In the genomic region with DNA sequence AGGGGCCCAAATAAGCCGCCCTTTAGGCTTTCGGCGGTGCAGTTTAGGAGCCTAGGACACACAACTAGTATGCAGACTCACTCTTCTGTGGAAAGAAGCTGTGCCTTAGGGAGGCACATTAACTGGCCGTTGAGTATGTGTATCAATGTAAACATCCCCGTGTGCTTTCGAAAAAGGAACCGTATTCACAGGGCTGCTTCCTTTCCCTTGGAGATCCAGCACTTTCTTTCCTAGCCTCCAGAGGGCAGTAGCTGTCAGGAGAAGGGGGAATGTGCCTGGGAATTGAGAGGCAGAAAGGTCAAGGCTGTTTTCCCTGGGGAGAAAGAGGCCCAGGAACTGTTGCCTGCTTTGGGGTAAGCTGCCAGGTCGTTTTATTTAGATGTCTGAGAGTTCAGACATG, we compare ENCODE assay signal across 7 mouse cellular contexts. TPM values are rescaled to one million over a fixed set of nuclear protein-coding genes. Genes with fewer than 3 reads are reported as not detected.
DNase-seq lines count a peak whose midpoint lies in the region; ATAC-seq and TF ChIP-seq lines count a peak whose summit lies in the region.

No protein-coding gene starts in this region.

- no peak overlapping the region for H3K27ac ChIP-seq in bone marrow macrophage, adult 2 months (ENCODE audit: insufficient read depth, low read depth, low read length)
- H3K27ac ChIP-seq in embryonic facial prominence, embryonic 15.5 days (replicated peaks): peak overlapping the region; percentile 55; the same call in 1 of the 2 replicates
- H3K27ac ChIP-seq in lung, embryonic 15.5 days: peak overlapping the region; percentile 98

- no peak for TF ChIP-seq POLR2A in bone marrow macrophage, adult 2 months (IDR thresholded peaks at IDR 0.05; ENCODE audit: borderline replicate concordance, low read depth, low read length)

- no peaks in the 10 kb centered on the region for H3K9me3 ChIP-seq in embryonic facial prominence, embryonic 15.5 days (replicated peaks)
- H3K9me3 ChIP-seq in lung, embryonic 15.5 days: no peaks in the 10 kb centered on the region

- peak; percentile 84 for DNase-seq in Muller cell, postnatal 12 days (ENCODE audit: inconsistent ontology term)
- peak; percentile 86 to 89 for DNase-seq in heart, postnatal 10 days
- peak; percentile 72 to 78 for DNase-seq in kidney, postnatal 4 days
- DNase-seq in retina, postnatal 7 days (ENCODE audit: low read depth, low spot score): peak; percentile 73

- peak; percentile 91 for TF ChIP-seq CTCF in bone marrow macrophage, adult 2 months (IDR thresholded peaks at IDR 0.05; ENCODE audit: low read depth, low read length)

- H3K4me1 ChIP-seq in bone marrow macrophage, adult 2 months (ENCODE audit: control insufficient read depth, insufficient read depth, low read length): peaks cover 18% of the 10 kb centered on the region
- peaks cover 63% of the 10 kb centered on the region for H3K4me1 ChIP-seq in embryonic facial prominence, embryonic 15.5 days
- H3K4me1 ChIP-seq in lung, embryonic 15.5 days: peaks cover 84% of the 10 kb centered on the region

- peak overlapping the region; percentile 60 for H3K4me2 ChIP-seq in embryonic facial prominence, embryonic 15.5 days (replicated peaks)
- H3K4me2 ChIP-seq in lung, embryonic 15.5 days: peak overlapping the region; percentile 65

- no peak overlapping the region for H3K4me3 ChIP-seq in bone marrow macrophage, adult 2 months (ENCODE audit: insufficient read depth, low read length)
- H3K4me3 ChIP-seq in embryonic facial prominence, embryonic 15.5 days (replicated peaks): peak overlapping the region; percentile 35
- H3K4me3 ChIP-seq in lung, embryonic 15.5 days: peak overlapping the region; percentile 25

- intact Hi-C loops in heart, postnatal 10 days (cut with DNase I): loop anchor here (1.0 kb wide), 2 partner anchors 20 to 23 kb away; no protein-coding TSS in a partner anchor

- 0 out of 2 replicates have a peak, but pooled peaks cover 5% of the 10 kb centered on the region for H3K36me3 ChIP-seq in embryonic facial prominence, embryonic 15.5 days
- no peaks in the 10 kb centered on the region for H3K36me3 ChIP-seq in lung, embryonic 15.5 days

- no peak overlapping the region for H3K9ac ChIP-seq in embryonic facial prominence, embryonic 15.5 days
- H3K9ac ChIP-seq in lung, embryonic 15.5 days: 0 out of 2 replicates have a peak overlapping the region, but pooled peaks have one; percentile 24

- ATAC-seq in embryonic facial prominence, embryonic 15.5 days (ENCODE audit: insufficient number of reproducible peaks, low FRiP score, low TSS enrichment, low read depth): no peak
- ATAC-seq in lung, embryonic 15.5 days (ENCODE audit: borderline replicate concordance, extremely low read depth, low FRiP score, low TSS enrichment): no peak

- no peaks in the 10 kb centered on the region for H3K27me3 ChIP-seq in embryonic facial prominence, embryonic 15.5 days
- no peaks in the 10 kb centered on the region for H3K27me3 ChIP-seq in lung, embryonic 15.5 days

- WGBS in embryonic facial prominence, embryonic 15.5 days: 10% methylated on average over 8 of the region's 8 CpGs
- 10% methylated on average over 8 of the region's 8 CpGs for WGBS in lung, embryonic 15.5 days

RNA-seq across cellular contexts. Expression of a gene that starts 15.7 kb away (rescaled TPM):
- 3.5 and 6.8 TPM in 2 replicates for polyA plus RNA-seq in bone marrow macrophage, adult 2 months (2012; ENCODE audit: insufficient read depth, insufficient read length, missing spikeins)
- polyA plus RNA-seq in embryonic facial prominence, embryonic 15.5 days (2015; fragmentation: Nextera tagmentation; extraction: Ambion mirVana): 16.3 and 19.3 TPM in 2 replicates
- total RNA-seq in heart, postnatal 10 days (2021): 10 to 100 TPM; 39.0 to 41.3 TPM
- 17.2 and 17.6 TPM in 2 replicates for polyA plus RNA-seq in lung, embryonic 15.5 days (2015; fragmentation: Nextera tagmentation; extraction: Ambion mirVana)

RNA-seq across cellular contexts. Expression of a gene that starts 50.7 kb away (rescaled TPM):
- polyA plus RNA-seq in bone marrow macrophage, adult 2 months (2012; ENCODE audit: insufficient read depth, insufficient read length, missing spikeins): 45.0 and 47.0 TPM in 2 replicates
- 19.8 and 24.0 TPM in 2 replicates for polyA plus RNA-seq in embryonic facial prominence, embryonic 15.5 days (2015; fragmentation: Nextera tagmentation; extraction: Ambion mirVana)
- 100 to 1,000 TPM; 180 to 317 TPM for total RNA-seq in heart, postnatal 10 days (2021)
- polyA plus RNA-seq in lung, embryonic 15.5 days (2015; fragmentation: Nextera tagmentation; extraction: Ambion mirVana): 50.5 and 53.8 TPM in 2 replicates
